Mouse (Mus musculus) C2C12 (cell line): ENCODE measurements around the gene Oxct2a. TPM values are rescaled to one million over a fixed set of nuclear protein-coding genes. Genes with fewer than 3 reads are reported as not detected.
"Not testable (repeated sequence)": the region's sequence is repeated elsewhere in the genome, so short reads cannot be mapped to it uniquely, and the experiment has no call there.

Experiments used
- H3K27me3 ChIP-seq: one replicate; pipeline ENCODE4 v1.6.1; 2011; ENCODE audit not compliant: control insufficient read depth, insufficient read depth, insufficient read length
- H3K36me3 ChIP-seq: one replicate; pipeline ENCODE4 v1.6.1; 2011; ENCODE audit not compliant: control insufficient read depth, insufficient read depth
- H3K4me3 ChIP-seq: one replicate; pipeline ENCODE4 v1.5.1; 2011; ENCODE audit warnings: mild to moderate bottlenecking, control low read depth; ENCODE audit not compliant: poor library complexity, insufficient read depth, severe bottlenecking
- H3K79me2 ChIP-seq: one replicate; pipeline ENCODE4 v1.6.1; 2011; ENCODE audit not compliant: control insufficient read depth, insufficient read depth
- H3K79me3 ChIP-seq: one replicate; pipeline ENCODE4 v1.6.1; 2011; ENCODE audit warnings: low read depth, control low read depth
- H3ac ChIP-seq: one replicate; pipeline ENCODE3; 2011; ENCODE audit warnings: low read depth; ENCODE audit not compliant: control insufficient read depth, insufficient read length
- CEBPB ChIP-seq: IDR thresholded peaks from one replicate; pipeline ENCODE4 v1.6.1; 2011; ENCODE audit warnings: low read depth, mild to moderate bottlenecking, control low read depth, moderate library complexity
- CTCF ChIP-seq: IDR thresholded peaks from one replicate; pipeline ENCODE4 v1.5.1; 2011; ENCODE audit not compliant: control insufficient read depth, insufficient read depth, insufficient read length
- FOSL1 ChIP-seq: IDR thresholded peaks from one replicate; pipeline ENCODE4 v1.8.0; 2011; ENCODE audit warnings: mild to moderate bottlenecking, low read length; ENCODE audit not compliant: poor library complexity, insufficient read depth, severe bottlenecking
- MAX ChIP-seq: IDR thresholded peaks from one replicate; pipeline ENCODE4 v1.6.1; 2011; ENCODE audit warnings: mild to moderate bottlenecking, control low read depth
- MYOD1 ChIP-seq: IDR thresholded peaks from one replicate; pipeline ENCODE4 v1.6.1; 2011; ENCODE audit warnings: low read depth; ENCODE audit not compliant: control insufficient read depth, insufficient read length
- MYOG ChIP-seq: IDR thresholded peaks from one replicate; pipeline ENCODE4 v1.6.1; 2011; ENCODE audit not compliant: control insufficient read depth, insufficient read length; ENCODE audit errors: extremely low read depth
- USF1 ChIP-seq: IDR thresholded peaks from one replicate; pipeline ENCODE4 v1.6.1; 2011; ENCODE audit warnings: low read depth, mild to moderate bottlenecking, control low read depth, moderate library complexity
- polyA plus RNA-seq: library from polyadenylated mRNA; unstranded; fragments of >200 nt; fragmentation: generic; extraction: Trizol; gene quantifications from one replicate; pipeline ENCODE4 v1.2.1, GENCODE M21; 2012; ENCODE audit warnings: missing spikeins

Oxct2a gene
- polyA plus RNA-seq, 1 experiment, result 0.05 TPM

DNA sequence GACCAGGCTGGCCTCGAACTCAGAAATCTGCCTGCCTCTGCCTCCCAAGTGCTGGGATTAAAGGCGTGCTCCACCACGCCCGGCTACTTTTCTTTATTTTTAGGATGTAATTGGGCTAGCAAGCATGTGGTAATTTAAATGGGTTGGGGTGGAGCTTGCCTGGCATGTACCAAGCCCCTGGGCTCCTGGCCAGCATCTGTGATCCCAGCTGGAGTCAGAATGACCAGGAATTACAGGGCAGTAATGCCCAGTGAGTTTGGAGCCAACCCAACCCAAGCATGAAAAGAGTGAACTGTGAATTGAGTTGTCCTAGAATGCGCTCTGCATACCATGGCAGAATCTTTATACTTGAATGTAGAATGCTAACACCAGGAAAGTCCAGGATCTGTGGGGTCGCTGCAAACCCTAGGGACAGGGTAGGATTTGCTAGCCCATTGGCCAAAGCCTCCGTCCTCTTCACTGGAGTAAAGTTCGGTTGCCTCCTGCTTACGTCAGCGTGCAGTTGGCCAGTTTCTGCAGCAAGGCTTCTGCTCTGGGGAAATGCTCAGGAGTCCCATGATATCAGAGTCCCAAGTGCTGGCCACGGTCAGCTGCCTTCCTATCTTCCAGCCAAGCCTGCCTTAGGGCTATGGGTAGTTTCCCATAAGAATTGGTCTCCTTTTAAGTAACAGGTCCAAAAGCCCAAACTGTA is 24.3 kb downstream of the Oxct2a start:
- no peak for TF ChIP-seq CTCF
- TF ChIP-seq MAX, result no peak
- no peak for TF ChIP-seq MYOG
- TF ChIP-seq CEBPB, result no peak
- no peak for TF ChIP-seq USF1
- no peak for TF ChIP-seq MYOD1
- TF ChIP-seq FOSL1, result no peak
- no peaks in the 10 kb centered on the region for H3K79me2 ChIP-seq

DNA sequence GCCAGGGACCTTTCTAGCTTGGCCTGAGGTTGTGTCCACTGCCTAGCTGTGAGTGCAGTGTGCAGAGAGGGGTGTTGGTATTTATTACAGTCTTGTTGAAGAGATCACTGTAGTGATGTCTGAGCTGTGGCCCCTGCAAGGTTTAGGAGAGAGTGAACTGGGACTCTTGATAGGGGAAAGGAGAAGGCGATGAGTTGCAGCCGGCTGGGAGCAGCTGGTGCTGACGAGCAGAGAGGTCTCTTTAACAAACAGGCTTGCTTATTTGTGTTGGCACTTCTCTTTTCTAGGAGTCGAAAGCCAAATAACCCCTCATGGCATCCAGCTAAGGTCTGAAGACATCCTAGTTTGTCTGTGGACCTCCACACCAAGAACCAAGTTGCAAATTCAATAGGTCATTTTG is 25.2 kb downstream of the Oxct2a start:
- Histone ChIP-seq H3K36me3 (peaks cover 96% of the 10 kb centered on the region), H3K79me2 (no peaks in the 10 kb centered on the region), H3K27me3 (no peaks in the 10 kb centered on the region), H3K4me3 (no peak overlapping the region), H3K79me3 (peaks cover 3% of the 10 kb centered on the region), H3ac (no peak overlapping the region)
- TF ChIP-seq CEBPB, result no peak
- TF ChIP-seq CTCF, result no peak
- TF ChIP-seq MYOD1, result no peak
- no peak for TF ChIP-seq FOSL1
- TF ChIP-seq MAX, result no peak

More for the DNA sequence above, 24.3 kb downstream of the Oxct2a start:
- H3K27me3 ChIP-seq, result no peaks in the 10 kb centered on the region
- no peak overlapping the region for H3ac ChIP-seq
- H3K79me3 ChIP-seq, result peaks cover 3% of the 10 kb centered on the region
- peaks cover 96% of the 10 kb centered on the region for H3K36me3 ChIP-seq
- no peak overlapping the region for H3K4me3 ChIP-seq

GRCm38 (mm10) chr4:123297195-123297960 is 26.1 kb downstream of the Oxct2a start:
- peaks cover 3% of the 10 kb centered on the region for H3K79me3 ChIP-seq
- H3K4me3 ChIP-seq, result no peak overlapping the region
- peaks cover 96% of the 10 kb centered on the region for H3K36me3 ChIP-seq
- no peak overlapping the region for H3ac ChIP-seq
- H3K27me3 ChIP-seq, result no peaks in the 10 kb centered on the region
- no peak for TF ChIP-seq USF1
- no peak for TF ChIP-seq MYOD1
- TF ChIP-seq FOSL1, result no peak
- no peak for TF ChIP-seq CTCF
- TF ChIP-seq MYOG, result no peak
- TF ChIP-seq MAX, result no peak
- no peak for TF ChIP-seq CEBPB
- peaks cover 4% of the 10 kb centered on the region for H3K79me2 ChIP-seq

- Histone ChIP-seq H3K27me3 (no peaks in the 10 kb centered on the region), H3K79me2 (peaks cover 16% of the 10 kb centered on the region), H3K79me3 (peaks cover 3% of the 10 kb centered on the region), H3K36me3 (peaks cover 96% of the 10 kb centered on the region), H3ac (no peak overlapping the region), H3K4me3 (no peak overlapping the region)
- TF ChIP-seq CTCF, result no peak
- no peak for TF ChIP-seq FOSL1
- no peak for TF ChIP-seq MYOD1
- TF ChIP-seq CEBPB, result no peak
- TF ChIP-seq MAX, result no peak
- TF ChIP-seq USF1, result no peak
- no peak for TF ChIP-seq MYOG
Measured at GRCm38 (mm10) chr4:123296148-123296534, 27.3 kb downstream of the Oxct2a start.

GRCm38 (mm10) chr4:123295516-123296147 is 27.8 kb downstream of the Oxct2a start:
- Histone ChIP-seq H3K36me3 (peaks cover 96% of the 10 kb centered on the region), H3K27me3 (no peaks in the 10 kb centered on the region), H3K4me3 (no peak overlapping the region), H3ac (no peak overlapping the region), H3K79me3 (peaks cover 3% of the 10 kb centered on the region), H3K79me2 (peaks cover 21% of the 10 kb centered on the region)
- TF ChIP-seq MYOD1, result no peak
- no peak for TF ChIP-seq FOSL1
- TF ChIP-seq USF1, result no peak
- no peak for TF ChIP-seq MYOG
- TF ChIP-seq MAX, result no peak
- no peak for TF ChIP-seq CEBPB
- TF ChIP-seq CTCF, result no peak

- Histone ChIP-seq H3K79me2 (peaks cover 23% of the 10 kb centered on the region), H3K36me3 (peaks cover 94% of the 10 kb centered on the region)
- H3ac ChIP-seq, H3K79me3 ChIP-seq, H3K27me3 ChIP-seq, H3K4me3 ChIP-seq: not testable (repeated sequence)
Measured at GRCm38 (mm10) chr4:123295026-123295425, 28.4 kb downstream of the Oxct2a start.
